Mouse (Mus musculus) midbrain, postnatal 0 days (tissue): ENCODE results near the gene Sirt2. TPM values are rescaled to one million over a fixed set of nuclear protein-coding genes. Genes with fewer than 3 reads are reported as not detected.
A peak's percentile ranks its signal among the peaks of the same experiment; 100 is the strongest.

ENCODE experiments used
- ATAC-seq: fragments of 200-750 bp; cut with Nextera tagmentation; 2 replicates; pipeline ENCODE4 v1.8.0; 2017; ENCODE audit warnings: moderate number of reproducible peaks, mild to moderate bottlenecking, moderate TSS enrichment, moderate library complexity; ENCODE audit not compliant: low FRiP score
- DNase-seq: peaks from one replicate; pipeline ENCODE4 v3.0.0-alpha.2; 2015; ENCODE audit warnings: low spot score
- H3K27ac ChIP-seq: fragments of 300-500 bp; sonication (generic); 2 replicates; pipeline ENCODE4 v1.5.1; 2014; ENCODE audit warnings: low read depth, mild to moderate bottlenecking, low read length, mixed read lengths
- H3K27me3 ChIP-seq: fragments of 300-500 bp; sonication (generic); 2 replicates; pipeline ENCODE4 v1.6.1; 2014; ENCODE audit warnings: low read length, control low read depth, mixed read lengths; ENCODE audit not compliant: insufficient read depth
- H3K36me3 ChIP-seq: fragments of 300-500 bp; sonication (generic); 2 replicates; pipeline ENCODE4 v1.6.1; 2014; ENCODE audit warnings: low read length, control low read depth, mixed read lengths; ENCODE audit not compliant: insufficient read depth
- H3K4me1 ChIP-seq: fragments of 300-500 bp; sonication (generic); 2 replicates; pipeline ENCODE4 v1.6.1; 2014; ENCODE audit warnings: mild to moderate bottlenecking, control low read depth, antibody characterized with exemption, low read length, mixed read lengths; ENCODE audit not compliant: insufficient read depth
- H3K4me2 ChIP-seq: fragments of 300-500 bp; sonication (generic); 2 replicates; pipeline ENCODE4 v1.6.1; 2014; ENCODE audit warnings: low read depth, mild to moderate bottlenecking, low read length, mixed read lengths; ENCODE audit not compliant: poor library complexity, severe bottlenecking
- H3K4me3 ChIP-seq: fragments of 300-500 bp; sonication (generic); 2 replicates; pipeline ENCODE4 v1.5.1; 2014; ENCODE audit warnings: low read depth, mild to moderate bottlenecking, low read length, moderate library complexity
- H3K9ac ChIP-seq: fragments of 300-500 bp; sonication (generic); replicated peaks from 2 replicates; pipeline ENCODE4 v1.6.1; 2014; ENCODE audit warnings: mild to moderate bottlenecking, low read length, moderate library complexity, mixed read lengths; ENCODE audit not compliant: poor library complexity, severe bottlenecking
- H3K9me3 ChIP-seq: fragments of 300-500 bp; sonication (generic); 2 replicates; pipeline ENCODE4 v1.6.1; 2016; ENCODE audit warnings: low read length, control low read depth
- CTCF ChIP-seq: IDR thresholded peaks from 2 replicates; pipeline ENCODE4 v1.5.1; 2016; ENCODE audit warnings: antibody characterized with exemption, mild to moderate bottlenecking
- WGBS: fragments of 180-500 bp; shearing (Covaris S2); extraction: QIAGEN DNeasy Blood & Tissue Kit; methylation state at CpG from one replicate; pipeline ENCODE4 v1.1.7; 2014; 5-methylcytosine and 5-hydroxymethylcytosine counted together
- polyA plus RNA-seq: library from polyadenylated mRNA; unstranded; fragments of >200 nt; fragmentation: Nextera tagmentation; extraction: Ambion mirVana; gene quantifications from 2 replicates; pipeline ENCODE4 v1.2.1, GENCODE M21; 2015
- total RNA-seq: library from RNA; depleted of rRNA; stranded (reverse); fragments of >200 nt; gene quantifications from 2 replicates; pipeline ENCODE4 v1.2.3, GENCODE M21; 2014

Gene Sirt2
- total and polyA plus RNA-seq, 2 experiments from 2014 or later: 85.9 to 111 TPM

- WGBS: 46% methylated on average over 2 of the region's 2 CpGs
- Histone ChIP-seq H3K4me2 (no peak overlapping the region), H3K9me3 (no peaks in the 10 kb centered on the region), H3K27ac (no peak overlapping the region), H3K9ac (no peak overlapping the region), H3K4me1 (no peaks in the 10 kb centered on the region), H3K27me3 (no peaks in the 10 kb centered on the region), H3K36me3 (no peaks in the 10 kb centered on the region), H3K4me3 (no peak overlapping the region)
- DNase-seq (no peak), ATAC-seq (no peak)
- TF ChIP-seq CTCF: peak; percentile 48
Observed at GRCm38 (mm10) chr7:28793834-28794233, 27.3 kb downstream of the Sirt2 start.

GRCm38 (mm10) chr7:28794496-28794895 is 28.0 kb downstream of the Sirt2 start:
- ATAC-seq: no peak
- TF ChIP-seq CTCF: no peak
- H3K4me1 ChIP-seq: no peaks in the 10 kb centered on the region
- 91% methylated on average over 3 of the region's 3 CpGs for WGBS
- H3K36me3 ChIP-seq: no peaks in the 10 kb centered on the region
- no peaks in the 10 kb centered on the region for H3K27me3 ChIP-seq
- no peak overlapping the region for H3K4me3 ChIP-seq
- no peaks in the 10 kb centered on the region for H3K9me3 ChIP-seq
- H3K4me2 ChIP-seq: no peak overlapping the region
- no peak for DNase-seq
- no peak overlapping the region for H3K9ac ChIP-seq
- no peak overlapping the region for H3K27ac ChIP-seq

GRCm38 (mm10) chr7:28795832-28796231 is 29.3 kb downstream of the Sirt2 start:
- 81% methylated on average over 15 of the region's 15 CpGs for WGBS

GRCm38 (mm10) chr7:28796562-28796975 is 30.0 kb downstream of the Sirt2 start:
- peak; percentile 62 for DNase-seq
- WGBS: 13% methylated on average over 32 of the region's 32 CpGs
- Histone ChIP-seq H3K27me3 (no peaks in the 10 kb centered on the region), H3K4me1 (no peaks in the 10 kb centered on the region), H3K9me3 (no peaks in the 10 kb centered on the region), H3K4me3 (peak overlapping the region; percentile 2; the same call in 1 of the 2 replicates), H3K9ac (no peak overlapping the region; the same call in 1 of the 2 replicates), H3K27ac (no peak overlapping the region), H3K36me3 (no peaks in the 10 kb centered on the region), H3K4me2 (peak overlapping the region; percentile 31)
- ATAC-seq: peak; percentile 68
- TF ChIP-seq CTCF: peak; percentile 89

More at GRCm38 (mm10) chr7:28795832-28796231, 29.3 kb downstream of the Sirt2 start:
- Histone ChIP-seq H3K27ac (no peak overlapping the region), H3K9me3 (no peaks in the 10 kb centered on the region), H3K4me1 (no peaks in the 10 kb centered on the region), H3K27me3 (no peaks in the 10 kb centered on the region), H3K9ac (no peak overlapping the region), H3K4me2 (no peak overlapping the region), H3K36me3 (no peaks in the 10 kb centered on the region), H3K4me3 (no peak overlapping the region)
- no peak for TF ChIP-seq CTCF
- ATAC-seq: no peak
- DNase-seq: no peak

GRCm38 (mm10) chr7:28799994-28800393 is 33.5 kb downstream of the Sirt2 start:
- TF ChIP-seq CTCF: no peak
- Histone ChIP-seq H3K9me3 (no peaks in the 10 kb centered on the region), H3K36me3 (no peaks in the 10 kb centered on the region), H3K27ac (no peak overlapping the region), H3K27me3 (no peaks in the 10 kb centered on the region), H3K4me3 (no peak overlapping the region), H3K4me1 (no peaks in the 10 kb centered on the region), H3K9ac (no peak overlapping the region), H3K4me2 (no peak overlapping the region)
- no peak for ATAC-seq
- DNase-seq: no peak
- WGBS: 94% methylated on average over 9 of the region's 9 CpGs

- H3K4me3 ChIP-seq: no peak overlapping the region
- DNase-seq (no peak), ATAC-seq (no peak)
- 83% methylated on average over 3 of the region's 3 CpGs for WGBS
- no peak overlapping the region for H3K9ac ChIP-seq
- no peaks in the 10 kb centered on the region for H3K36me3 ChIP-seq
- H3K27ac ChIP-seq: no peak overlapping the region
- H3K27me3 ChIP-seq: no peaks in the 10 kb centered on the region
- H3K4me1 ChIP-seq: no peaks in the 10 kb centered on the region
- H3K9me3 ChIP-seq: no peaks in the 10 kb centered on the region
- no peak for TF ChIP-seq CTCF
- H3K4me2 ChIP-seq: no peak overlapping the region
Observed at GRCm38 (mm10) chr7:28801451-28801850, 34.9 kb downstream of the Sirt2 start.
